ENCODE assay signal across 8 mouse cellular contexts in the genomic region with DNA sequence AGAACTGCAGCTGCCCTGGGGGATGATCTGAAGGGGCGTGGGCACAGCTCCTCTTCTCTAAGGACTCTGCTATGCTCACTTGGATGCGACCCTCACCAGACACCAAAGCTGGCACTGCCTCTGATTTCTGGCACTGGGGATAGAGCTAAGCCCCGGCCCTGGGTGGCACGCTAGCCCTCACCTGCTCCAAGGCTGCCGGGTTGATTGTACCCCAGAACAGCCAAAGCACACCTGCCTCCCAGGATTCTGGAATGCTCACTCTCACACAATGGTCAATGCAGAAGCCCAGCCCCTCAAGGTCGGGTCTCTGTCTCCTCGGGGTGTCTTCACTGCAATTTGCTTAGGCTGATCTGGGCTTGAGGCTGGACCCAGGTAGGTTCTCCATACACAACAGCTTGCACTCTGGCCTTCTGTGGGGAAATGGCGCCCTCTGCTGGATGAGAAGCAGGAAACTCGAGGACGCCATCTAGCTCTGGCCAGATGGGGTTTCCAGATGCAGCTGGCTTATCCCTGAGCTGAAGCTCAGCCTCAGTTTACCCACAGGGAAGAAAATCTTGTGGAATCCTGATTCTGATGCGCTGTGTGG. TPM values are rescaled to one million over a fixed set of nuclear protein-coding genes. Genes with fewer than 3 reads are reported as not detected.
DNase-seq lines count a peak whose midpoint lies in the region; ATAC-seq and TF ChIP-seq lines count a peak whose summit lies in the region.

No protein-coding gene starts in this region.

- H3K27ac ChIP-seq in embryonic facial prominence, embryonic 10.5 days (replicated peaks), result no peak overlapping the region
- H3K27ac ChIP-seq in heart, adult 2 months, result no peak overlapping the region
- H3K27ac ChIP-seq in kidney, embryonic 14.5 days (ENCODE audit: low read depth, low read length), result no peak overlapping the region
- H3K27ac ChIP-seq in limb, embryonic 13.5 days, result no peak overlapping the region
- H3K27ac ChIP-seq in midbrain, embryonic 16.5 days (ENCODE audit: low read length), result no peak overlapping the region

- TF ChIP-seq POLR2A in heart, adult 2 months (IDR thresholded peaks at IDR 0.05; ENCODE audit: insufficient read depth, low read depth, low read length), result no peak

- no peak overlapping the region for H3K4me3 ChIP-seq in embryonic facial prominence, embryonic 10.5 days
- H3K4me3 ChIP-seq in heart, adult 2 months, result no peak overlapping the region
- no peak overlapping the region for H3K4me3 ChIP-seq in kidney, embryonic 14.5 days (ENCODE audit: low read length)
- H3K4me3 ChIP-seq in limb, embryonic 13.5 days, result no peak overlapping the region
- H3K4me3 ChIP-seq in midbrain, embryonic 16.5 days (ENCODE audit: low read depth, low read length), result no peak overlapping the region

- H3K36me3 ChIP-seq in embryonic facial prominence, embryonic 10.5 days (replicated peaks), result no peaks in the 10 kb centered on the region
- no peaks in the 10 kb centered on the region for H3K36me3 ChIP-seq in heart, adult 2 months (ENCODE audit: control insufficient read depth, insufficient read depth, low read length)
- H3K36me3 ChIP-seq in kidney, embryonic 14.5 days (ENCODE audit: control insufficient read depth, insufficient read depth, low read length), result no peaks in the 10 kb centered on the region
- H3K36me3 ChIP-seq in limb, embryonic 13.5 days, result no peaks in the 10 kb centered on the region
- H3K36me3 ChIP-seq in midbrain, embryonic 16.5 days (ENCODE audit: control insufficient read depth, insufficient read depth, low read length), result peaks cover 2% of the 10 kb centered on the region; the same call in 1 of the 2 replicates

- no peaks in the 10 kb centered on the region for H3K79me2 ChIP-seq in heart, adult 2 months (replicated peaks; ENCODE audit: control insufficient read depth, insufficient read depth, low read length)

- H3K27me3 ChIP-seq in embryonic facial prominence, embryonic 10.5 days (replicated peaks; ENCODE audit: low read depth, poor library complexity, severe bottlenecking), result no peaks in the 10 kb centered on the region
- H3K27me3 ChIP-seq in heart, adult 2 months (ENCODE audit: control insufficient read depth, insufficient read depth, low read length), result no peaks in the 10 kb centered on the region
- no peaks in the 10 kb centered on the region for H3K27me3 ChIP-seq in kidney, embryonic 14.5 days (ENCODE audit: control insufficient read depth, insufficient read depth, low read length)
- H3K27me3 ChIP-seq in limb, embryonic 13.5 days, result no peaks in the 10 kb centered on the region
- H3K27me3 ChIP-seq in midbrain, embryonic 16.5 days (ENCODE audit: control insufficient read depth, insufficient read depth, low read depth, low read length), result no peaks in the 10 kb centered on the region; the same call in 1 of the 2 replicates

- no peak overlapping the region for H3K4me2 ChIP-seq in kidney, embryonic 14.5 days (replicated peaks; ENCODE audit: low read depth, low read length)
- no peak overlapping the region for H3K4me2 ChIP-seq in limb, embryonic 13.5 days (replicated peaks)
- no peak overlapping the region for H3K4me2 ChIP-seq in midbrain, embryonic 16.5 days (ENCODE audit: low read length)

- H3K9me3 ChIP-seq in embryonic facial prominence, embryonic 10.5 days, result no peaks in the 10 kb centered on the region
- no peaks in the 10 kb centered on the region for H3K9me3 ChIP-seq in kidney, embryonic 14.5 days (ENCODE audit: control insufficient read depth, low read length)
- no peaks in the 10 kb centered on the region for H3K9me3 ChIP-seq in limb, embryonic 13.5 days
- H3K9me3 ChIP-seq in midbrain, embryonic 16.5 days (replicated peaks; ENCODE audit: control insufficient read depth, low read length, poor library complexity, severe bottlenecking), result no peaks in the 10 kb centered on the region

- TF ChIP-seq CTCF in heart, adult 2 months (IDR thresholded peaks at IDR 0.05), result no peak; the same call in 1 of the 2 replicates

- TF ChIP-seq EP300 in heart, adult 2 months (IDR thresholded peaks at IDR 0.05; ENCODE audit: insufficient read depth, low read depth, low read length), result peak; percentile 99

- H3K9ac ChIP-seq in heart, adult 2 months (ENCODE audit: low read depth, low read length), result no peak overlapping the region
- H3K9ac ChIP-seq in kidney, embryonic 14.5 days (ENCODE audit: low read depth, low read length), result no peak overlapping the region
- no peak overlapping the region for H3K9ac ChIP-seq in limb, embryonic 13.5 days
- no peak overlapping the region for H3K9ac ChIP-seq in midbrain, embryonic 16.5 days (ENCODE audit: low read depth, low read length)

- H3K4me1 ChIP-seq in embryonic facial prominence, embryonic 10.5 days, result 0 out of 2 replicates have a peak, but pooled peaks cover 9% of the 10 kb centered on the region
- no peaks in the 10 kb centered on the region for H3K4me1 ChIP-seq in heart, adult 2 months (ENCODE audit: control insufficient read depth, insufficient read depth, low read length)
- no peaks in the 10 kb centered on the region for H3K4me1 ChIP-seq in kidney, embryonic 14.5 days (ENCODE audit: control insufficient read depth, insufficient read depth, low read length)
- no peaks in the 10 kb centered on the region; the same call in 1 of the 2 replicates for H3K4me1 ChIP-seq in limb, embryonic 13.5 days
- H3K4me1 ChIP-seq in midbrain, embryonic 16.5 days (ENCODE audit: control insufficient read depth, insufficient read depth, low read length), result no peaks in the 10 kb centered on the region

- DNase-seq in 3T3-L1 (ENCODE audit: low read depth, low spot score), result peak; percentile 93
- DNase-seq in adrenal gland, postnatal 14 days, result peak; percentile 93
- DNase-seq in embryonic facial prominence, embryonic 10.5 days (ENCODE audit: low spot score), result peak; percentile 86
- peak; percentile 81 to 88 for DNase-seq in heart, adult 2 months
- peak; percentile 68 to 87 for DNase-seq in spleen, postnatal 14 days (ENCODE audit: low spot score in 2 of 2)

- WGBS in embryonic facial prominence, embryonic 10.5 days, result 41% methylated on average over 11 of the region's 11 CpGs
- WGBS in heart, adult 2 months, result 41% methylated on average over 11 of the region's 11 CpGs
- WGBS in kidney, embryonic 14.5 days, result 42% methylated on average over 11 of the region's 11 CpGs
- WGBS in limb, embryonic 13.5 days, result 35% methylated on average over 11 of the region's 11 CpGs
- WGBS in midbrain, embryonic 16.5 days, result 39% methylated on average over 11 of the region's 11 CpGs

- intact Hi-C loops in heart, adult 2 months (cut with DNase I), result loop anchor here (1.0 to 5.0 kb wide), 3 partner anchors 37 to 138 kb away; no protein-coding TSS in a partner anchor

- peak; percentile 65 for ATAC-seq in kidney, embryonic 14.5 days (ENCODE audit: low FRiP score, low TSS enrichment)
- peak; percentile 74 for ATAC-seq in limb, embryonic 13.5 days (ENCODE audit: low FRiP score, low read depth)
- 0 out of 2 replicates have a peak, but pooled peaks have one; percentile 15 for ATAC-seq in midbrain, embryonic 16.5 days

RNA-seq across cellular contexts. Expression of gene Abcb9, which starts 10.9 kb away (rescaled TPM):
- 10.5 and 10.6 TPM in 2 replicates for total RNA-seq in adrenal gland, postnatal 14 days (2021)
- polyA plus RNA-seq in embryonic facial prominence, embryonic 10.5 days (2016; fragmentation: Nextera tagmentation; extraction: Ambion mirVana), result 0.34 and 0.76 TPM in 2 replicates
- total RNA-seq in heart, adult 2 months (2021), result 1 to 10 TPM; 8.9 to 9.9 TPM
- polyA plus RNA-seq in heart, adult 2 months (2012; rRNA removed), result 7.8 and 10.1 TPM in 2 replicates
- 0.44 and 0.97 TPM in 2 replicates for polyA plus RNA-seq in kidney, embryonic 14.5 days (2014; fragmentation: Nextera tagmentation; extraction: Ambion mirVana)
- 2.9 and 3.0 TPM in 2 replicates for polyA plus RNA-seq in limb, embryonic 13.5 days (2015; fragmentation: Nextera tagmentation; extraction: Ambion mirVana)
- polyA plus RNA-seq in midbrain, embryonic 16.5 days (2015; fragmentation: Nextera tagmentation; extraction: Ambion mirVana), result 15.5 and 21.7 TPM in 2 replicates

RNA-seq across cellular contexts. Expression of gene Ogfod2, which starts 27.4 kb away (rescaled TPM):
- total RNA-seq in adrenal gland, postnatal 14 days (2021), result 35.8 and 37.1 TPM in 2 replicates
- 16.0 and 16.3 TPM in 2 replicates for polyA plus RNA-seq in embryonic facial prominence, embryonic 10.5 days (2016; fragmentation: Nextera tagmentation; extraction: Ambion mirVana)
- total RNA-seq in heart, adult 2 months (2021), result 10 to 100 TPM; 14.6 to 16.4 TPM
- polyA plus RNA-seq in heart, adult 2 months (2012; rRNA removed), result 25.5 and 30.0 TPM in 2 replicates
- polyA plus RNA-seq in kidney, embryonic 14.5 days (2014; fragmentation: Nextera tagmentation; extraction: Ambion mirVana), result 12.2 and 15.3 TPM in 2 replicates
- 19.4 and 21.4 TPM in 2 replicates for polyA plus RNA-seq in limb, embryonic 13.5 days (2015; fragmentation: Nextera tagmentation; extraction: Ambion mirVana)
- polyA plus RNA-seq in midbrain, embryonic 16.5 days (2015; fragmentation: Nextera tagmentation; extraction: Ambion mirVana), result 41.8 and 43.7 TPM in 2 replicates

RNA-seq across cellular contexts. Expression of gene Arl6ip4, which starts 31.2 kb away (rescaled TPM):
- total RNA-seq in adrenal gland, postnatal 14 days (2021), result 48.5 and 64.0 TPM in 2 replicates
- polyA plus RNA-seq in embryonic facial prominence, embryonic 10.5 days (2016; fragmentation: Nextera tagmentation; extraction: Ambion mirVana), result 134 and 137 TPM in 2 replicates
- 10 to 100 TPM; 34.2 to 41.5 TPM for total RNA-seq in heart, adult 2 months (2021)
- 16.9 and 17.5 TPM in 2 replicates for polyA plus RNA-seq in heart, adult 2 months (2012; rRNA removed)
- polyA plus RNA-seq in kidney, embryonic 14.5 days (2014; fragmentation: Nextera tagmentation; extraction: Ambion mirVana), result 105 and 114 TPM in 2 replicates
- 106 and 115 TPM in 2 replicates for polyA plus RNA-seq in limb, embryonic 13.5 days (2015; fragmentation: Nextera tagmentation; extraction: Ambion mirVana)
- polyA plus RNA-seq in midbrain, embryonic 16.5 days (2015; fragmentation: Nextera tagmentation; extraction: Ambion mirVana), result 78.0 and 81.6 TPM in 2 replicates

RNA-seq across cellular contexts. Expression of gene Vps37b, which starts 52.6 kb away (rescaled TPM):
- 65.2 and 85.1 TPM in 2 replicates for total RNA-seq in adrenal gland, postnatal 14 days (2021)
- 43.8 and 47.6 TPM in 2 replicates for polyA plus RNA-seq in embryonic facial prominence, embryonic 10.5 days (2016; fragmentation: Nextera tagmentation; extraction: Ambion mirVana)
- total RNA-seq in heart, adult 2 months (2021), result 10 to 100 TPM; 16.0 to 16.7 TPM
- 22.7 and 29.4 TPM in 2 replicates for polyA plus RNA-seq in heart, adult 2 months (2012; rRNA removed)
- polyA plus RNA-seq in kidney, embryonic 14.5 days (2014; fragmentation: Nextera tagmentation; extraction: Ambion mirVana), result 20.2 and 27.6 TPM in 2 replicates
- polyA plus RNA-seq in limb, embryonic 13.5 days (2015; fragmentation: Nextera tagmentation; extraction: Ambion mirVana), result 40.9 and 43.7 TPM in 2 replicates
- 59.5 and 62.0 TPM in 2 replicates for polyA plus RNA-seq in midbrain, embryonic 16.5 days (2015; fragmentation: Nextera tagmentation; extraction: Ambion mirVana)

Comparison
In these comparisons a context has a peak if more than half of its experiments do, and no peak if none do; other contexts are left out.
1. ATAC-seq: peak in every context shown above with its lines; median percentile 74 in limb, embryonic 13.5 days; 65 in kidney, embryonic 14.5 days; 15 in midbrain, embryonic 16.5 days.